Mouse (Mus musculus) thymus, adult 2 months (tissue): ENCODE measurements at regions not wholly inside any gene's neighbourhood (a gene's known extent, or its start where the extent isn't known, plus 50 kb on each side); places are given as distances from the start of the nearest gene placed in this dataset.

Experiments
- CTCF ChIP-seq: fragments of 200-500 bp; IDR thresholded peaks from 2 replicates; pipeline ENCODE4 v1.5.1; 2012; ENCODE audit warnings: mild to moderate bottlenecking, control low read depth, low read length, moderate library complexity, borderline replicate concordance; ENCODE audit not compliant: control insufficient read depth, poor library complexity, insufficient read depth; ENCODE audit errors: extremely low read depth
- POLR2A ChIP-seq: fragments of 200-500 bp; IDR thresholded peaks from 2 replicates; pipeline ENCODE4 v1.6.1; 2012; ENCODE audit warnings: mild to moderate bottlenecking, low read length, control low read depth, moderate library complexity; ENCODE audit not compliant: control insufficient read depth, poor library complexity, insufficient read depth; ENCODE audit errors: extremely low read depth

DNA sequence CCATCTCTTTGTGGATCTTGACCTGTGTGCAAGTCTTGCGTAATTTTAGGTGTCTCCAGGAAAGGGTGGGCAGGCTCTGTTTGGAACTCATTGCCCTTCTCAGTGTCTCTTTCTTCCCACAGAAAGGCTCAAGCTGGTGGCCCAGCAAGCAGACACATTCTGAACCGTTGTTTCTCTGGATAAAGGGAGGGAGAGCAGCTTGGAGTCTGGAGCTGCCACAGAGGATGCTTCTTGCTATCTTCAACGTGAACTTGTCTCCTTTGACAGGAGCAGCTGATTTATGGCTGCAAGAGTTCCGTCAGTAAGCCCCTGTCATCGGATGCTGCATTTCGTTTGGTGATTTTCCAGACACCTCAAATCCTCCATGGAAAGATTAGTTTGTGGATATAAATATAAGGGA lies 254.2 kb upstream of the Gm12728 start:
- TF ChIP-seq POLR2A (no peak), CTCF (no peak)
